Mouse (Mus musculus) midbrain, embryonic 16.5 days (tissue): ENCODE data around the gene Gm37240. TPM values are rescaled to one million over a fixed set of nuclear protein-coding genes. Genes with fewer than 3 reads are reported as not detected.

Source experiments
- ATAC-seq: fragments of 200-750 bp; cut with Nextera tagmentation; 2 replicates; pipeline ENCODE4 v1.8.0; 2017; ENCODE audit warnings: moderate TSS enrichment
- H3K27ac ChIP-seq: fragments of 300-500 bp; sonication (generic); 2 replicates; pipeline ENCODE4 v1.5.1; 2014; ENCODE audit warnings: mild to moderate bottlenecking, low read length, mixed read lengths
- H3K27me3 ChIP-seq: fragments of 300-500 bp; sonication (generic); 2 replicates; pipeline ENCODE4 v1.6.1; 2014; ENCODE audit warnings: low read depth, low read length, mixed read lengths; ENCODE audit not compliant: control insufficient read depth, insufficient read depth
- H3K36me3 ChIP-seq: fragments of 300-500 bp; sonication (generic); 2 replicates; pipeline ENCODE4 v1.6.1; 2014; ENCODE audit warnings: mild to moderate bottlenecking, low read length, moderate library complexity, mixed read lengths; ENCODE audit not compliant: control insufficient read depth, insufficient read depth
- H3K4me1 ChIP-seq: fragments of 300-500 bp; sonication (generic); 2 replicates; pipeline ENCODE4 v1.6.1; 2014; ENCODE audit warnings: mild to moderate bottlenecking, low read length, mixed read lengths; ENCODE audit not compliant: control insufficient read depth, insufficient read depth
- H3K4me2 ChIP-seq: fragments of 300-500 bp; sonication (generic); 2 replicates; pipeline ENCODE4 v1.6.1; 2014; ENCODE audit warnings: mild to moderate bottlenecking, low read length, mixed read lengths
- H3K4me3 ChIP-seq: fragments of 300-500 bp; sonication (generic); 2 replicates; pipeline ENCODE4 v1.5.1; 2014; ENCODE audit warnings: low read depth, mild to moderate bottlenecking, low read length, moderate library complexity, mixed read lengths
- H3K9ac ChIP-seq: fragments of 300-500 bp; sonication (generic); 2 replicates; pipeline ENCODE4 v1.6.1; 2014; ENCODE audit warnings: low read depth, low read length, mixed read lengths
- H3K9me3 ChIP-seq: fragments of 300-500 bp; sonication (generic); replicated peaks from 2 replicates; pipeline ENCODE4 v1.6.1; 2014; ENCODE audit warnings: mild to moderate bottlenecking, low read length, mixed read lengths; ENCODE audit not compliant: control insufficient read depth, poor library complexity, severe bottlenecking
- WGBS: fragments of 180-500 bp; shearing (Covaris S2); extraction: QIAGEN DNeasy Blood & Tissue Kit; methylation state at CpG from one replicate; pipeline ENCODE4 v1.1.7; 2014; 5-methylcytosine and 5-hydroxymethylcytosine counted together
- polyA plus RNA-seq: library from polyadenylated mRNA; unstranded; fragments of >200 nt; fragmentation: Nextera tagmentation; extraction: Ambion mirVana; gene quantifications from 2 replicates; pipeline ENCODE4 v1.2.1, GENCODE M21; 2015

The Gm37240 gene
- polyA plus RNA-seq, 1 experiment from 2014 or later = 0.26 TPM

GRCm38 (mm10) chr3:85080882-85081558, 806.3 kb downstream of the Gm37240 start:
- H3K4me2 ChIP-seq = no peak overlapping the region

GRCm38 (mm10) chr3:85064113-85064512, 823.2 kb downstream of the Gm37240 start:
- no peaks in the 10 kb centered on the region for H3K36me3 ChIP-seq
- no peaks in the 10 kb centered on the region for H3K4me1 ChIP-seq
- H3K27ac ChIP-seq = no peak overlapping the region
- H3K4me2 ChIP-seq = no peak overlapping the region
- H3K9me3 ChIP-seq = no peaks in the 10 kb centered on the region
- H3K4me3 ChIP-seq = no peak overlapping the region
- no peak for ATAC-seq
- no peaks in the 10 kb centered on the region for H3K27me3 ChIP-seq
- 57% methylated on average over 7 of the region's 7 CpGs for WGBS
- no peak overlapping the region for H3K9ac ChIP-seq

More at GRCm38 (mm10) chr3:85080882-85081558, 806.3 kb downstream of the Gm37240 start:
- H3K27me3 ChIP-seq = no peaks in the 10 kb centered on the region
- no peaks in the 10 kb centered on the region for H3K4me1 ChIP-seq
- no peaks in the 10 kb centered on the region; the same call in 1 of the 2 replicates for H3K9me3 ChIP-seq
- 60% methylated on average over 21 of the region's 21 CpGs for WGBS
- no peaks in the 10 kb centered on the region for H3K36me3 ChIP-seq
- H3K9ac ChIP-seq = no peak overlapping the region
- H3K27ac ChIP-seq = no peak overlapping the region
- H3K4me3 ChIP-seq = no peak overlapping the region
- ATAC-seq = no peak

GRCm38 (mm10) chr3:85060153-85060552, 827.2 kb downstream of the Gm37240 start:
- no peak overlapping the region for H3K4me2 ChIP-seq
- no peak for ATAC-seq
- WGBS = 93% methylated on average over 7 of the region's 7 CpGs
- H3K36me3 ChIP-seq = no peaks in the 10 kb centered on the region
- H3K4me1 ChIP-seq = no peaks in the 10 kb centered on the region
- H3K9ac ChIP-seq = no peak overlapping the region
- no peaks in the 10 kb centered on the region for H3K9me3 ChIP-seq
- no peak overlapping the region for H3K4me3 ChIP-seq
- H3K27me3 ChIP-seq = no peaks in the 10 kb centered on the region
- H3K27ac ChIP-seq = no peak overlapping the region

- H3K4me1 ChIP-seq = no peaks in the 10 kb centered on the region
- no peaks in the 10 kb centered on the region for H3K36me3 ChIP-seq
- no peak overlapping the region for H3K4me3 ChIP-seq
- no peak overlapping the region for H3K27ac ChIP-seq
- H3K9ac ChIP-seq = no peak overlapping the region
- H3K27me3 ChIP-seq = no peaks in the 10 kb centered on the region
- H3K4me2 ChIP-seq = no peak overlapping the region
- no peaks in the 10 kb centered on the region for H3K9me3 ChIP-seq
- no peak for ATAC-seq
- 86% methylated on average over 6 of the region's 6 CpGs for WGBS
Observed at GRCm38 (mm10) chr3:85057245-85057644, 830.1 kb downstream of the Gm37240 start.

- Histone ChIP-seq H3K27ac (no peak overlapping the region), H3K27me3 (no peaks in the 10 kb centered on the region), H3K36me3 (no peaks in the 10 kb centered on the region), H3K9ac (no peak overlapping the region), H3K4me3 (no peak overlapping the region), H3K4me1 (no peaks in the 10 kb centered on the region), H3K4me2 (no peak overlapping the region), H3K9me3 (no peaks in the 10 kb centered on the region)
- ATAC-seq = no peak
- WGBS = 82% methylated on average over 4 of the region's 4 CpGs
Observed at GRCm38 (mm10) chr3:85053526-85053925, 833.8 kb downstream of the Gm37240 start.

- Histone ChIP-seq H3K27ac (no peak overlapping the region), H3K4me3 (no peak overlapping the region), H3K27me3 (no peaks in the 10 kb centered on the region), H3K36me3 (no peaks in the 10 kb centered on the region), H3K4me2 (no peak overlapping the region), H3K4me1 (no peaks in the 10 kb centered on the region), H3K9me3 (no peaks in the 10 kb centered on the region), H3K9ac (no peak overlapping the region)
- ATAC-seq = no peak
- WGBS = 81% methylated on average over 1 of the region's 1 CpGs
Observed at GRCm38 (mm10) chr3:85052196-85052595, 835.1 kb downstream of the Gm37240 start.

GRCm38 (mm10) chr3:85048569-85048968, 838.7 kb downstream of the Gm37240 start:
- Histone ChIP-seq H3K36me3 (no peaks in the 10 kb centered on the region), H3K9me3 (no peaks in the 10 kb centered on the region), H3K27me3 (no peaks in the 10 kb centered on the region), H3K9ac (no peak overlapping the region), H3K27ac (no peak overlapping the region), H3K4me3 (no peak overlapping the region), H3K4me2 (no peak overlapping the region), H3K4me1 (no peaks in the 10 kb centered on the region)
- WGBS = 91% methylated on average over 5 of the region's 5 CpGs
- ATAC-seq = no peak

GRCm38 (mm10) chr3:85043679-85044218, 843.6 kb downstream of the Gm37240 start:
- Histone ChIP-seq H3K4me1 (no peaks in the 10 kb centered on the region), H3K9me3 (no peaks in the 10 kb centered on the region), H3K4me2 (no peak overlapping the region), H3K36me3 (no peaks in the 10 kb centered on the region), H3K4me3 (no peak overlapping the region), H3K27me3 (no peaks in the 10 kb centered on the region), H3K9ac (no peak overlapping the region), H3K27ac (no peak overlapping the region)
- ATAC-seq = no peak
- 95% methylated on average over 8 of the region's 8 CpGs for WGBS

- no peak overlapping the region for H3K27ac ChIP-seq
- no peaks in the 10 kb centered on the region for H3K27me3 ChIP-seq
- WGBS = 89% methylated on average over 4 of the region's 4 CpGs
- H3K4me3 ChIP-seq = no peak overlapping the region
- no peaks in the 10 kb centered on the region for H3K36me3 ChIP-seq
- H3K9me3 ChIP-seq = no peaks in the 10 kb centered on the region
- H3K4me2 ChIP-seq = no peak overlapping the region
- no peak for ATAC-seq
- no peak overlapping the region for H3K9ac ChIP-seq
- no peaks in the 10 kb centered on the region for H3K4me1 ChIP-seq
Observed at GRCm38 (mm10) chr3:85042126-85042525, 845.2 kb downstream of the Gm37240 start.
